Mouse (Mus musculus) lung, adult 2 months (tissue): ENCODE data around the gene Angptl2.

Source experiments
- CTCF ChIP-seq: fragments of 200-500 bp; IDR thresholded peaks from 2 replicates; pipeline ENCODE4 v1.5.1; 2011; ENCODE audit warnings: mild to moderate bottlenecking, low read length, control low read depth; ENCODE audit not compliant: insufficient read depth
- POLR2A ChIP-seq: fragments of 200-500 bp; IDR thresholded peaks from 2 replicates; pipeline ENCODE4 v1.6.1; 2011; ENCODE audit warnings: low read depth, mild to moderate bottlenecking, control low read depth, low read length, borderline replicate concordance; ENCODE audit errors: extremely low read depth

- no peak for TF ChIP-seq CTCF
- TF ChIP-seq POLR2A = no peak
Measured at GRCm38 (mm10) chr2:33208134-33208533, 7.7 kb upstream of the Angptl2 start.
